ENCODE assay signal across 8 mouse cellular contexts in genomic region chr11:77488771-77489581, GRCm38 (mm10). TPM values are rescaled to one million over a fixed set of nuclear protein-coding genes. Genes with fewer than 3 reads are reported as not detected.
DNase-seq lines count a peak whose midpoint lies in the region; ATAC-seq lines count a peak whose summit lies in the region.

No protein-coding gene starts in this region.

- peak overlapping the region; percentile 97 for H3K4me2 ChIP-seq in heart, embryonic 13.5 days
- H3K4me2 ChIP-seq in neural tube, embryonic 14.5 days (ENCODE audit: low read depth, low read length), result peak overlapping the region; percentile 71

- H3K27ac ChIP-seq in heart, embryonic 13.5 days (replicated peaks), result no peak overlapping the region
- peak overlapping the region; percentile 95 for H3K27ac ChIP-seq in forebrain, embryonic 10.5 days
- peak overlapping the region; percentile 96 for H3K27ac ChIP-seq in limb, embryonic 10.5 days
- H3K27ac ChIP-seq in neural tube, embryonic 14.5 days (ENCODE audit: low read depth, low read length), result peak overlapping the region; percentile 92

- peak overlapping the region; percentile 86 for H3K4me3 ChIP-seq in heart, embryonic 13.5 days
- H3K4me3 ChIP-seq in forebrain, embryonic 10.5 days, result peak overlapping the region; percentile 95
- H3K4me3 ChIP-seq in limb, embryonic 10.5 days, result peak overlapping the region; percentile 98
- H3K4me3 ChIP-seq in neural tube, embryonic 14.5 days (ENCODE audit: low read depth, low read length), result peak overlapping the region; percentile 99

- H3K36me3 ChIP-seq in heart, embryonic 13.5 days, result no peaks in the 10 kb centered on the region
- 0 out of 2 replicates have a peak, but pooled peaks cover 4% of the 10 kb centered on the region for H3K36me3 ChIP-seq in forebrain, embryonic 10.5 days (replicated peaks)
- no peaks in the 10 kb centered on the region for H3K36me3 ChIP-seq in limb, embryonic 10.5 days
- H3K36me3 ChIP-seq in neural tube, embryonic 14.5 days (ENCODE audit: control insufficient read depth, insufficient read depth, low read length), result no peaks in the 10 kb centered on the region

- ATAC-seq in heart, embryonic 13.5 days (ENCODE audit: extremely low read depth, insufficient number of reproducible peaks, low FRiP score, low TSS enrichment), result no peak
- no peak for ATAC-seq in neural tube, embryonic 14.5 days (ENCODE audit: low read depth)

- 4% methylated on average over 54 of the region's 55 CpGs for WGBS in heart, embryonic 13.5 days
- 2% methylated on average over 55 of the region's 55 CpGs for WGBS in forebrain, embryonic 10.5 days
- 3% methylated on average over 55 of the region's 55 CpGs for WGBS in limb, embryonic 10.5 days
- 3% methylated on average over 35 of the region's 55 CpGs for WGBS in neural tube, embryonic 14.5 days

- no peaks in the 10 kb centered on the region for H3K9me3 ChIP-seq in heart, embryonic 13.5 days
- H3K9me3 ChIP-seq in forebrain, embryonic 10.5 days, result no peaks in the 10 kb centered on the region
- no peaks in the 10 kb centered on the region for H3K9me3 ChIP-seq in limb, embryonic 10.5 days (replicated peaks)
- H3K9me3 ChIP-seq in neural tube, embryonic 14.5 days (ENCODE audit: control insufficient read depth, low read length), result no peaks in the 10 kb centered on the region

- H3K27me3 ChIP-seq in heart, embryonic 13.5 days (replicated peaks), result no peaks in the 10 kb centered on the region; the same call in 1 of the 2 replicates
- no peaks in the 10 kb centered on the region for H3K27me3 ChIP-seq in forebrain, embryonic 10.5 days (ENCODE audit: poor library complexity, severe bottlenecking)
- no peaks in the 10 kb centered on the region for H3K27me3 ChIP-seq in limb, embryonic 10.5 days (ENCODE audit: low read depth, poor library complexity, severe bottlenecking)
- no peaks in the 10 kb centered on the region for H3K27me3 ChIP-seq in neural tube, embryonic 14.5 days (ENCODE audit: control insufficient read depth, insufficient read depth, low read length)

- H3K9ac ChIP-seq in heart, embryonic 13.5 days, result peak overlapping the region; percentile 91
- peak overlapping the region; percentile 94 for H3K9ac ChIP-seq in neural tube, embryonic 14.5 days (replicated peaks; ENCODE audit: low read depth, low read length)

- H3K4me1 ChIP-seq in heart, embryonic 13.5 days, result peaks cover 70% of the 10 kb centered on the region
- peaks cover 84% of the 10 kb centered on the region for H3K4me1 ChIP-seq in forebrain, embryonic 10.5 days
- H3K4me1 ChIP-seq in limb, embryonic 10.5 days, result peaks cover 82% of the 10 kb centered on the region
- peaks cover 60% of the 10 kb centered on the region for H3K4me1 ChIP-seq in neural tube, embryonic 14.5 days (ENCODE audit: control insufficient read depth, insufficient read depth, low read length)

- DNase-seq in heart, adult 9 months (ENCODE audit: low spot score in 2 of 2), result no peak
- peak; percentile 30 for DNase-seq in MN1 (ENCODE audit: low spot score)
- DNase-seq in forebrain, embryonic 10.5 days (ENCODE audit: extremely low spot score, low spot score), result no peak
- peak; percentile 60 for DNase-seq in limb, embryonic 10.5 days (ENCODE audit: low spot score)
- no peak for DNase-seq in ovary, postnatal 10 days (ENCODE audit: low spot score)
- DNase-seq in layer of hippocampus, adult 8-10 months (ENCODE audit: low spot score in 2 of 2), result no peak

RNA-seq across cellular contexts. Expression of gene Ankrd13b, which starts 0.5 kb away (rescaled TPM):
- polyA plus RNA-seq in heart, embryonic 13.5 days (2015; fragmentation: Nextera tagmentation; extraction: Ambion mirVana), result 2.6 and 3.3 TPM in 2 replicates
- polyA plus RNA-seq in forebrain, embryonic 10.5 days (2016; fragmentation: Nextera tagmentation; extraction: Ambion mirVana), result 9.2 and 9.4 TPM in 2 replicates
- polyA plus RNA-seq in limb, embryonic 10.5 days (2016; fragmentation: Nextera tagmentation; extraction: Ambion mirVana), result 12.5 and 13.4 TPM in 2 replicates
- 38.2 and 47.7 TPM in 2 replicates for polyA plus RNA-seq in neural tube, embryonic 14.5 days (2014; fragmentation: Nextera tagmentation; extraction: Ambion mirVana)
- total RNA-seq in layer of hippocampus, adult 8-10 months (2022), result 10 to 100 TPM; 71.2 to 78.4 (median 73.7) TPM

RNA-seq across cellular contexts. Expression of gene Git1, which starts 4.4 kb away (rescaled TPM):
- polyA plus RNA-seq in heart, embryonic 13.5 days (2015; fragmentation: Nextera tagmentation; extraction: Ambion mirVana), result 7.8 and 7.9 TPM in 2 replicates
- polyA plus RNA-seq in forebrain, embryonic 10.5 days (2016; fragmentation: Nextera tagmentation; extraction: Ambion mirVana), result 12.2 and 12.8 TPM in 2 replicates
- 13.6 and 14.8 TPM in 2 replicates for polyA plus RNA-seq in limb, embryonic 10.5 days (2016; fragmentation: Nextera tagmentation; extraction: Ambion mirVana)
- 20.3 and 21.6 TPM in 2 replicates for polyA plus RNA-seq in neural tube, embryonic 14.5 days (2014; fragmentation: Nextera tagmentation; extraction: Ambion mirVana)
- 100 to 1,000 TPM; 266 to 292 (median 282) TPM for total RNA-seq in layer of hippocampus, adult 8-10 months (2022)

RNA-seq across cellular contexts. Expression of gene Abhd15, which starts 25.9 kb away (rescaled TPM):
- 1.1 and 1.6 TPM in 2 replicates for polyA plus RNA-seq in heart, embryonic 13.5 days (2015; fragmentation: Nextera tagmentation; extraction: Ambion mirVana)
- polyA plus RNA-seq in forebrain, embryonic 10.5 days (2016; fragmentation: Nextera tagmentation; extraction: Ambion mirVana), result 4.7 and 5.5 TPM in 2 replicates
- polyA plus RNA-seq in limb, embryonic 10.5 days (2016; fragmentation: Nextera tagmentation; extraction: Ambion mirVana), result 1.4 and 2.0 TPM in 2 replicates
- polyA plus RNA-seq in neural tube, embryonic 14.5 days (2014; fragmentation: Nextera tagmentation; extraction: Ambion mirVana), result 1.5 and 1.8 TPM in 2 replicates
- 1 to 10 TPM; 1.0 to 2.4 (median 1.6) TPM for total RNA-seq in layer of hippocampus, adult 8-10 months (2022)

RNA-seq across cellular contexts. Expression of gene Coro6, which starts 26.8 kb away (rescaled TPM):
- 28.8 and 30.1 TPM in 2 replicates for polyA plus RNA-seq in heart, embryonic 13.5 days (2015; fragmentation: Nextera tagmentation; extraction: Ambion mirVana)
- 0.07 and 0.21 TPM in 2 replicates for polyA plus RNA-seq in forebrain, embryonic 10.5 days (2016; fragmentation: Nextera tagmentation; extraction: Ambion mirVana)
- polyA plus RNA-seq in limb, embryonic 10.5 days (2016; fragmentation: Nextera tagmentation; extraction: Ambion mirVana), result 0.15 TPM in 1 of 2 replicates, not detected in the other
- polyA plus RNA-seq in neural tube, embryonic 14.5 days (2014; fragmentation: Nextera tagmentation; extraction: Ambion mirVana), result 0.27 and 0.83 TPM in 2 replicates
- total RNA-seq in layer of hippocampus, adult 8-10 months (2022), result 10 to 100 TPM; 24.5 to 34.0 (median 28.6) TPM

RNA-seq across cellular contexts. Expression of gene Trp53i13, which starts 26.8 kb away (rescaled TPM):
- 23.5 and 27.7 TPM in 2 replicates for polyA plus RNA-seq in heart, embryonic 13.5 days (2015; fragmentation: Nextera tagmentation; extraction: Ambion mirVana)
- polyA plus RNA-seq in forebrain, embryonic 10.5 days (2016; fragmentation: Nextera tagmentation; extraction: Ambion mirVana), result 30.4 and 32.7 TPM in 2 replicates
- 33.4 and 38.7 TPM in 2 replicates for polyA plus RNA-seq in limb, embryonic 10.5 days (2016; fragmentation: Nextera tagmentation; extraction: Ambion mirVana)
- 10.6 and 12.8 TPM in 2 replicates for polyA plus RNA-seq in neural tube, embryonic 14.5 days (2014; fragmentation: Nextera tagmentation; extraction: Ambion mirVana)
- 1 to 10 TPM; 4.9 to 9.1 (median 8.8) TPM for total RNA-seq in layer of hippocampus, adult 8-10 months (2022)

Comparison
In these comparisons a context has a peak if more than half of its experiments do, and no peak if none do; other contexts are left out.
1. DNase-seq: peak in MN1 (single experiment) and limb, embryonic 10.5 days (single experiment); none in heart, adult 9 months (0 of 2), forebrain, embryonic 10.5 days (single experiment), ovary, postnatal 10 days (single experiment) and layer of hippocampus, adult 8-10 months (0 of 2).
2. Peak in every context shown above with its lines, with median percentiles within 50 percentile points of each other: H3K4me3 ChIP-seq.